Mouse (Mus musculus): ENCODE results near the gene Asap3. TPM values are rescaled to one million over a fixed set of nuclear protein-coding genes. Genes with fewer than 3 reads are reported as not detected.

The Asap3 gene
- polyA plus RNA-seq, 1 experiment from 2014 or later = 1.6 TPM

GRCm38 (mm10) chr4:136268912-136269311 lies 62.7 kb downstream of the Asap3 start:
- Histone ChIP-seq H3K27ac (replicated peaks) (no peak overlapping the region), H3K27me3 (ENCODE audit: control insufficient read depth, insufficient read depth, low read length) (no peaks in the 10 kb centered on the region), H3K9me3 (ENCODE audit: control insufficient read depth, low read length) (0 out of 2 replicates have a peak, but pooled peaks cover 10% of the 10 kb centered on the region), H3K4me2 (replicated peaks; ENCODE audit: low read depth) (no peak overlapping the region), H3K4me1 (replicated peaks; ENCODE audit: control insufficient read depth, insufficient read depth) (no peaks in the 10 kb centered on the region), H3K9ac (ENCODE audit: low read length) (no peak overlapping the region), H3K4me3 (ENCODE audit: low read depth, low read length) (no peak overlapping the region), H3K36me3 (ENCODE audit: control insufficient read depth, insufficient read depth, low read length) (peaks cover 4% of the 10 kb centered on the region; the same call in 1 of the 2 replicates)
- ATAC-seq (ENCODE audit: low FRiP score, low TSS enrichment) = no peak
- DNase-seq (ENCODE audit: low spot score) = no peak
- no peak for TF ChIP-seq CTCF (IDR thresholded peaks at IDR 0.05; ENCODE audit: low read depth)
- no peak for TF ChIP-seq EP300 (optimal IDR thresholded peaks at IDR 0.05)
- WGBS = 88% methylated on average over 1 of the region's 1 CpGs

- Histone ChIP-seq H3K9me3 (ENCODE audit: control insufficient read depth, low read length) (0 out of 2 replicates have a peak, but pooled peaks cover 10% of the 10 kb centered on the region), H3K4me2 (replicated peaks; ENCODE audit: low read depth) (no peak overlapping the region), H3K27me3 (ENCODE audit: control insufficient read depth, insufficient read depth, low read length) (no peaks in the 10 kb centered on the region), H3K4me3 (ENCODE audit: low read depth, low read length) (no peak overlapping the region), H3K36me3 (ENCODE audit: control insufficient read depth, insufficient read depth, low read length) (peaks cover 4% of the 10 kb centered on the region; the same call in 1 of the 2 replicates), H3K4me1 (replicated peaks; ENCODE audit: control insufficient read depth, insufficient read depth) (no peaks in the 10 kb centered on the region), H3K9ac (ENCODE audit: low read length) (no peak overlapping the region), H3K27ac (replicated peaks) (no peak overlapping the region)
- DNase-seq (ENCODE audit: low spot score) (no peak), ATAC-seq (ENCODE audit: low FRiP score, low TSS enrichment) (no peak)
- WGBS = 83% methylated on average over 8 of the region's 8 CpGs
- TF ChIP-seq EP300 (optimal IDR thresholded peaks at IDR 0.05) = no peak
- TF ChIP-seq CTCF (IDR thresholded peaks at IDR 0.05; ENCODE audit: low read depth) = no peak
Measured at GRCm38 (mm10) chr4:136270648-136271047, 64.5 kb downstream of the Asap3 start.

GRCm38 (mm10) chr4:136281097-136281496 lies 74.9 kb downstream of the Asap3 start:
- no peaks in the 10 kb centered on the region; the same call in none of the 2 replicates for H3K4me1 ChIP-seq (replicated peaks; ENCODE audit: control insufficient read depth, insufficient read depth)

GRCm38 (mm10) chr4:136281611-136282010 lies 75.4 kb downstream of the Asap3 start:
- ATAC-seq (ENCODE audit: low FRiP score, low TSS enrichment) = no peak
- H3K9me3 ChIP-seq (ENCODE audit: control insufficient read depth, low read length) = no peaks in the 10 kb centered on the region
- H3K27ac ChIP-seq (replicated peaks) = peak overlapping the region; percentile 24; the same call in 1 of the 2 replicates
- 61% methylated on average over 9 of the region's 9 CpGs for WGBS
- no peaks in the 10 kb centered on the region for H3K36me3 ChIP-seq (ENCODE audit: control insufficient read depth, insufficient read depth, low read length)
- no peaks in the 10 kb centered on the region; the same call in none of the 2 replicates for H3K4me1 ChIP-seq (replicated peaks; ENCODE audit: control insufficient read depth, insufficient read depth)
- H3K9ac ChIP-seq (ENCODE audit: low read length) = no peak overlapping the region
- no peak for DNase-seq (ENCODE audit: low spot score)
- H3K27me3 ChIP-seq (ENCODE audit: control insufficient read depth, insufficient read depth, low read length) = no peaks in the 10 kb centered on the region
- TF ChIP-seq EP300 (optimal IDR thresholded peaks at IDR 0.05) (no peak), CTCF (IDR thresholded peaks at IDR 0.05; ENCODE audit: low read depth) (no peak)
- H3K4me2 ChIP-seq (replicated peaks; ENCODE audit: low read depth) = no peak overlapping the region
- H3K4me3 ChIP-seq (ENCODE audit: low read depth, low read length) = no peak overlapping the region

More at GRCm38 (mm10) chr4:136281097-136281496, 74.9 kb downstream of the Asap3 start:
- Histone ChIP-seq H3K36me3 (ENCODE audit: control insufficient read depth, insufficient read depth, low read length) (no peaks in the 10 kb centered on the region), H3K27me3 (ENCODE audit: control insufficient read depth, insufficient read depth, low read length) (no peaks in the 10 kb centered on the region), H3K27ac (replicated peaks) (no peak overlapping the region), H3K4me2 (replicated peaks; ENCODE audit: low read depth) (no peak overlapping the region), H3K9me3 (ENCODE audit: control insufficient read depth, low read length) (no peaks in the 10 kb centered on the region), H3K9ac (ENCODE audit: low read length) (no peak overlapping the region), H3K4me3 (ENCODE audit: low read depth, low read length) (no peak overlapping the region)
- TF ChIP-seq CTCF (IDR thresholded peaks at IDR 0.05; ENCODE audit: low read depth) (no peak), EP300 (optimal IDR thresholded peaks at IDR 0.05) (no peak)
- no peak for DNase-seq (ENCODE audit: low spot score)
- 80% methylated on average over 8 of the region's 8 CpGs for WGBS
- no peak for ATAC-seq (ENCODE audit: low FRiP score, low TSS enrichment)

GRCm38 (mm10) chr4:136282621-136283480 lies 76.7 kb downstream of the Asap3 start:
- 0 out of 2 replicates have a peak overlapping the region, but pooled peaks have one; percentile 2 for H3K4me2 ChIP-seq (replicated peaks; ENCODE audit: low read depth)
- peaks cover 2% of the 10 kb centered on the region for H3K4me1 ChIP-seq (replicated peaks; ENCODE audit: control insufficient read depth, insufficient read depth)
- H3K9ac ChIP-seq (ENCODE audit: low read length) = peak overlapping the region; percentile 55
- ATAC-seq (ENCODE audit: low FRiP score, low TSS enrichment) = no peak
- peak; percentile 40 for DNase-seq (ENCODE audit: low spot score)
- H3K4me3 ChIP-seq (ENCODE audit: low read depth, low read length) = no peak overlapping the region
- H3K9me3 ChIP-seq (ENCODE audit: control insufficient read depth, low read length) = no peaks in the 10 kb centered on the region
- H3K27me3 ChIP-seq (ENCODE audit: control insufficient read depth, insufficient read depth, low read length) = no peaks in the 10 kb centered on the region
- H3K36me3 ChIP-seq (ENCODE audit: control insufficient read depth, insufficient read depth, low read length) = 0 out of 2 replicates have a peak, but pooled peaks cover 5% of the 10 kb centered on the region
- peak overlapping the region; percentile 95 for H3K27ac ChIP-seq (replicated peaks)
- 27% methylated on average over 10 of the region's 10 CpGs for WGBS
- TF ChIP-seq EP300 (optimal IDR thresholded peaks at IDR 0.05) = no peak
- TF ChIP-seq CTCF (IDR thresholded peaks at IDR 0.05; ENCODE audit: low read depth) = no peak

- no peak overlapping the region for H3K9ac ChIP-seq (ENCODE audit: low read length)
- H3K4me2 ChIP-seq (replicated peaks; ENCODE audit: low read depth) = peak overlapping the region; percentile 77; the same call in 1 of the 2 replicates
- no peaks in the 10 kb centered on the region for H3K27me3 ChIP-seq (ENCODE audit: control insufficient read depth, insufficient read depth, low read length)
- H3K4me1 ChIP-seq (replicated peaks; ENCODE audit: control insufficient read depth, insufficient read depth) = peaks cover 2% of the 10 kb centered on the region
- H3K36me3 ChIP-seq (ENCODE audit: control insufficient read depth, insufficient read depth, low read length) = 0 out of 2 replicates have a peak, but pooled peaks cover 8% of the 10 kb centered on the region
- DNase-seq (ENCODE audit: low spot score) (no peak), ATAC-seq (ENCODE audit: low FRiP score, low TSS enrichment) (no peak)
- TF ChIP-seq EP300 (optimal IDR thresholded peaks at IDR 0.05) (no peak), CTCF (IDR thresholded peaks at IDR 0.05; ENCODE audit: low read depth) (no peak)
- no peak overlapping the region for H3K4me3 ChIP-seq (ENCODE audit: low read depth, low read length)
- H3K9me3 ChIP-seq (ENCODE audit: control insufficient read depth, low read length) = no peaks in the 10 kb centered on the region
- 27% methylated on average over 2 of the region's 2 CpGs for WGBS
- peak overlapping the region; percentile 95 for H3K27ac ChIP-seq (replicated peaks)
Measured at GRCm38 (mm10) chr4:136283783-136284182, 77.6 kb downstream of the Asap3 start.
